Comparison of ENCODE assay signal across 8 mouse cellular contexts in genomic region chr13:29986756-29987120, GRCm38 (mm10). TPM values are rescaled to one million over a fixed set of nuclear protein-coding genes. Genes with fewer than 3 reads are reported as not detected.
DNase-seq lines count a peak whose midpoint lies in the region; ATAC-seq and TF ChIP-seq lines count a peak whose summit lies in the region.

No protein-coding gene starts in this region.

- DNase-seq in heart, postnatal 10 days = no peak
- DNase-seq in ES-E14 (ENCODE audit: low read depth, low spot score) = no peak
- DNase-seq in forebrain, postnatal 0 days = no peak
- DNase-seq in cerebellum, postnatal 25 days = no peak
- DNase-seq in right cerebral cortex, postnatal 14 days = no peak

- intact Hi-C loops in heart, postnatal 10 days (cut with DNase I) = loop anchor here (2.0 to 10.0 kb wide), 2 partner anchors 98 to 1032 kb away; partner anchors contain the start of gene Sox4

- peak overlapping the region; percentile 81 for H3K9ac ChIP-seq in heart, embryonic 13.5 days
- peak overlapping the region; percentile 62; the same call in 1 of the 2 replicates for H3K9ac ChIP-seq in ES-E14 (ENCODE audit: insufficient read depth, low read depth, low read length, poor library complexity, severe bottlenecking)
- H3K9ac ChIP-seq in forebrain, postnatal 0 days = peak overlapping the region; percentile 31

- TF ChIP-seq CTCF in forebrain, postnatal 0 days (IDR thresholded peaks at IDR 0.05; ENCODE audit: low read depth) = no peak

- peak overlapping the region; percentile 61 for H3K4me3 ChIP-seq in heart, embryonic 13.5 days
- H3K4me3 ChIP-seq in ES-E14 (ENCODE audit: insufficient read depth in 1 of 2, low read depth in 1 of 2, low read length in 2 of 2, poor library complexity in 1 of 2, severe bottlenecking in 1 of 2) = peak overlapping the region; percentile 52 to 87
- H3K4me3 ChIP-seq in forebrain, postnatal 0 days (ENCODE audit: low read depth, low read length) = peak overlapping the region; percentile 65
- peak overlapping the region; percentile 43 for H3K4me3 ChIP-seq in macrophage (ENCODE audit: inconsistent target)

- H3K79me2 ChIP-seq in macrophage (ENCODE audit: inconsistent target) = peaks cover 21% of the 10 kb centered on the region

- H3K9me3 ChIP-seq in heart, embryonic 13.5 days = no peaks in the 10 kb centered on the region
- H3K9me3 ChIP-seq in ES-E14 (ENCODE audit: control insufficient read depth, insufficient read depth, low read depth, low read length) = no peaks in the 10 kb centered on the region
- H3K9me3 ChIP-seq in forebrain, postnatal 0 days (ENCODE audit: low read length) = no peaks in the 10 kb centered on the region

- 14% methylated on average over 9 of the region's 9 CpGs for WGBS in heart, embryonic 13.5 days
- 11% methylated on average over 9 of the region's 9 CpGs for WGBS in forebrain, postnatal 0 days
- WGBS in macrophage (ENCODE audit: missing documents) = 16% methylated on average over 9 of the region's 9 CpGs

- H3K36me3 ChIP-seq in heart, embryonic 13.5 days = no peaks in the 10 kb centered on the region
- no peaks in the 10 kb centered on the region for H3K36me3 ChIP-seq in ES-E14 (ENCODE audit: control insufficient read depth, insufficient read depth, low read length, poor library complexity, severe bottlenecking)
- no peaks in the 10 kb centered on the region for H3K36me3 ChIP-seq in forebrain, postnatal 0 days (ENCODE audit: insufficient read depth)
- no peaks in the 10 kb centered on the region for H3K36me3 ChIP-seq in macrophage (ENCODE audit: inconsistent target)

- in situ Hi-C loops in ES-E14 (cut with MboI; ENCODE audit: low sequenced_read_pairs in 2 of 2, unreplicated experiment in 2 of 2) = no loop called here

- H3K27ac ChIP-seq in heart, embryonic 13.5 days (replicated peaks) = peak overlapping the region; percentile 85
- H3K27ac ChIP-seq in ES-E14 (ENCODE audit: insufficient read depth, low read depth, low read length, poor library complexity, severe bottlenecking) (no peak overlapping the region), macrophage (peak overlapping the region; percentile 65)
- H3K27ac ChIP-seq in forebrain, postnatal 0 days (ENCODE audit: low read depth, low read length) = no peak overlapping the region

- peak overlapping the region; percentile 78 for H3K4me2 ChIP-seq in heart, embryonic 13.5 days
- H3K4me2 ChIP-seq in forebrain, postnatal 0 days (ENCODE audit: low read depth) = peak overlapping the region; percentile 59

- peaks cover 21% of the 10 kb centered on the region for H3K4me1 ChIP-seq in heart, embryonic 13.5 days
- H3K4me1 ChIP-seq in ES-E14 (ENCODE audit: control insufficient read depth in 2 of 2, insufficient read depth in 2 of 2, low read length in 2 of 2, poor library complexity in 1 of 2) = peaks cover 0 to 4% of the 10 kb centered on the region in 2 experiments; a peak in 1 of 4 replicates
- H3K4me1 ChIP-seq in forebrain, postnatal 0 days (ENCODE audit: insufficient read depth) = 0 out of 2 replicates have a peak, but pooled peaks cover 3% of the 10 kb centered on the region

- ATAC-seq in heart, embryonic 13.5 days (ENCODE audit: extremely low read depth, insufficient number of reproducible peaks, low FRiP score, low TSS enrichment) = no peak
- ATAC-seq in forebrain, postnatal 0 days = no peak
- no peak for ATAC-seq in CD4-positive, CD25-positive, alpha-beta regulatory T cell, adult 4 months

- no peaks in the 10 kb centered on the region for H3K27me3 ChIP-seq in heart, embryonic 13.5 days (replicated peaks)
- H3K27me3 ChIP-seq in forebrain, postnatal 0 days (ENCODE audit: insufficient read depth, low read length) = no peaks in the 10 kb centered on the region

TF ChIP-seq in ES-E14, 5 proteins besides CTCF, POLR2A, EP300 and RAD21:
- TF ChIP-seq ZC3H11A (IDR thresholded peaks at IDR 0.05; ENCODE audit: borderline replicate concordance, low read depth, low read length) (no peak), ZNF384 (IDR thresholded peaks at IDR 0.05; ENCODE audit: low read depth, low read length) (no peak), HCFC1 (IDR thresholded peaks at IDR 0.05; ENCODE audit: borderline replicate concordance, insufficient read depth, low read length) (no peak), CHD2 (IDR thresholded peaks at IDR 0.05; ENCODE audit: low read depth, low read length) (no peak), MAFK (IDR thresholded peaks at IDR 0.05; ENCODE audit: insufficient read depth, low read depth, low read length) (no peak)

RNA-seq across cellular contexts. Expression of gene E2f3, which starts 0.9 kb away (rescaled TPM):
- 8.2 and 9.1 TPM in 2 replicates for polyA plus RNA-seq in heart, embryonic 13.5 days (2015; fragmentation: Nextera tagmentation; extraction: Ambion mirVana)
- total RNA-seq in heart, postnatal 10 days (2021) = 10 to 100 TPM; 12.0 to 13.4 TPM
- total RNA-seq in ES-E14 (2012; rRNA removed) = 12.5 and 15.5 TPM in 2 replicates
- 8.5 and 11.3 TPM in 2 replicates for total RNA-seq in forebrain, postnatal 0 days (2014; rRNA removed)
- polyA plus RNA-seq in forebrain, postnatal 0 days (2015; fragmentation: Nextera tagmentation; extraction: Ambion mirVana) = 2.5 and 3.5 TPM in 2 replicates
- total RNA-seq in macrophage (2018; cell fraction: chromatin; rRNA removed) = 10 to 100 TPM; 10.6 to 20.9 (median 15.6) TPM
- 10 to 100 TPM; 10.3 to 13.8 (median 11.1) TPM for total RNA-seq in macrophage (2018; cell fraction: cytosol; rRNA removed)
- 10 to 100 TPM; 14.8 to 34.6 (median 19.4) TPM for total RNA-seq in macrophage (2018; cell fraction: nucleus; rRNA removed)
- polyA plus RNA-seq in macrophage (2018) = 7.9 to 14.8 TPM (median 8.2 TPM) in 3 replicates
- polyA plus RNA-seq in CD4-positive, CD25-positive, alpha-beta regulatory T cell, adult 4 months (2017; shearing (Covaris generic)) = 1 to 10 TPM; 2.8 to 3.8 TPM

Comparison
In these comparisons a context has a peak if more than half of its experiments do, and no peak if none do; other contexts are left out.
1. H3K27ac ChIP-seq: peak in heart, embryonic 13.5 days (single experiment) and macrophage (single experiment); none in ES-E14 (single experiment) and forebrain, postnatal 0 days (single experiment).
2. H3K9ac ChIP-seq: peak in every context shown above with its lines; median percentile 81 in heart, embryonic 13.5 days; 62 in ES-E14; 31 in forebrain, postnatal 0 days.
3. Peak in every context shown above with its lines, with median percentiles within 50 percentile points of each other: H3K4me3 ChIP-seq.